In genomic region chr7:82265365-82265764, GRCm38 (mm10) we compare ENCODE assay signal across 16 mouse cellular contexts.
"Had no signal": no experiment of that assay in that cellular context is flagged by ENCODE, and none has a peak within 500 bp of the region (broad histone marks: within the 10 kb centered on the region; RNA-seq: fewer than 3 reads in every experiment).

No protein-coding gene starts in this region.

- ATAC-seq: inflammation-experienced regulatory T-cells, adult 6 months; intestine, postnatal 0 days; liver, embryonic 12.5 days had no signal

- H3K36me3 ChIP-seq: limb, embryonic 10.5 days; limb, embryonic 13.5 days; liver, embryonic 12.5 days; liver, embryonic 15.5 days had no signal

- H3K9me3 ChIP-seq: limb, embryonic 10.5 days; limb, embryonic 13.5 days; liver, embryonic 12.5 days; liver, embryonic 15.5 days had no signal

- H3K4me1 ChIP-seq: limb, embryonic 13.5 days; liver, embryonic 12.5 days; liver, embryonic 15.5 days had no signal

- H3K4me3 ChIP-seq: layer of hippocampus, adult 2 months; limb, embryonic 10.5 days; limb, embryonic 13.5 days; liver, embryonic 12.5 days; liver, embryonic 15.5 days had no signal

- H3K27me3 ChIP-seq: limb, embryonic 13.5 days; liver, embryonic 15.5 days had no signal

- H3K27ac ChIP-seq: layer of hippocampus, adult 2 months; limb, embryonic 10.5 days; limb, embryonic 13.5 days; liver, embryonic 12.5 days; liver, embryonic 15.5 days had no signal

- H3K9ac ChIP-seq: limb, embryonic 13.5 days; liver, embryonic 12.5 days; liver, embryonic 15.5 days had no signal

- H3K4me2 ChIP-seq: limb, embryonic 13.5 days; liver, embryonic 12.5 days; liver, embryonic 15.5 days; midbrain, embryonic 11.5 days had no signal

- DNase-seq: kidney, adult 2 months; kidney, postnatal 25 days; layer of hippocampus, adult 9-11 months; liver; midbrain, embryonic 14.5 days; right cerebral cortex, postnatal 14 days; right cerebral cortex, postnatal 4 days; thymus, postnatal 25 days had no signal
